In genomic region chr1:62811141-62811540, GRCm38 (mm10) we compare ENCODE assay signal across 18 mouse cellular contexts.
DNase-seq lines count a peak whose midpoint lies in the region; ATAC-seq and TF ChIP-seq lines count a peak whose summit lies in the region.
"Had no signal": no experiment of that assay in that cellular context is flagged by ENCODE, and none has a peak within 500 bp of the region (broad histone marks: within the 10 kb centered on the region; RNA-seq: fewer than 3 reads in every experiment).

No protein-coding gene starts in this region.

- no peaks in the 10 kb centered on the region for H3K27me3 ChIP-seq in kidney, adult 2 months (replicated peaks; ENCODE audit: control insufficient read depth, insufficient read depth, low read length)
- H3K27me3 ChIP-seq: forebrain, embryonic 12.5 days; hindbrain, embryonic 15.5 days; midbrain, embryonic 15.5 days had no signal

- no peak for TF ChIP-seq CTCF in kidney, adult 2 months (conservative IDR thresholded peaks at IDR 0.05; ENCODE audit: insufficient read depth, insufficient read length, low read depth, low read length)

- ATAC-seq in cerebellum, adult (ENCODE audit: insufficient number of reproducible peaks, low FRiP score, low TSS enrichment) = peak; percentile 98
- ATAC-seq: CD4-positive, CD25-positive, alpha-beta regulatory T cell, adult 4 months; midbrain, embryonic 15.5 days had no signal

- no peak overlapping the region for H3K4me3 ChIP-seq in kidney, adult 2 months (ENCODE audit: insufficient read depth, low read depth, low read length)
- H3K4me3 ChIP-seq: forebrain, embryonic 12.5 days; hindbrain, embryonic 15.5 days; midbrain, embryonic 15.5 days had no signal

- DNase-seq in kidney, adult 2 months = peak; percentile 54
- no peak for DNase-seq in kidney, postnatal 4 days
- peak; percentile 97 for DNase-seq in cerebellum, adult 11-12 months
- peak; percentile 91 to 92 for DNase-seq in cerebellum, postnatal 25 days
- no peak for DNase-seq in frontal cortex, postnatal 36 days (ENCODE audit: low spot score in 2 of 2)
- DNase-seq in thymus, postnatal 14 days = no peak
- DNase-seq in retina, postnatal 1 day = no peak
- DNase-seq: adrenal gland, adult 2 months; embryo, embryonic 11 days; heart, postnatal 14 days; kidney, adult 8-10 months had no signal

- TF ChIP-seq POLR2A in kidney, adult 2 months (IDR thresholded peaks at IDR 0.05; ENCODE audit: low read depth, low read length) = no peak

- H3K27ac ChIP-seq in kidney, adult 2 months (ENCODE audit: insufficient read depth, low read depth, low read length) = no peak overlapping the region
- H3K27ac ChIP-seq: forebrain, embryonic 12.5 days; hindbrain, embryonic 15.5 days; liver, embryonic 14.5 days; midbrain, embryonic 15.5 days had no signal

- H3K4me1 ChIP-seq in kidney, adult 2 months (ENCODE audit: control insufficient read depth, insufficient read depth, low read length) = no peaks in the 10 kb centered on the region
- H3K4me1 ChIP-seq: forebrain, embryonic 12.5 days; midbrain, embryonic 15.5 days had no signal

- WGBS in kidney, adult 2 months = 69% methylated on average over 7 of the region's 7 CpGs

- no peaks in the 10 kb centered on the region for H3K36me3 ChIP-seq in kidney, adult 2 months (ENCODE audit: control insufficient read depth, insufficient read depth, low read length)
- H3K36me3 ChIP-seq: forebrain, embryonic 12.5 days; G1E; midbrain, embryonic 15.5 days had no signal

Comparison
In these comparisons a context has a peak if more than half of its experiments do, and no peak if none do; other contexts are left out.
1. DNase-seq: peak in kidney, adult 2 months (single experiment), cerebellum, adult 11-12 months (single experiment) and cerebellum, postnatal 25 days (2 of 2); none in kidney, postnatal 4 days (0 of 2), frontal cortex, postnatal 36 days (0 of 2), thymus, postnatal 14 days (single experiment) and retina, postnatal 1 day (single experiment).